Mouse (Mus musculus): ENCODE measurements at regions not wholly inside any gene's neighbourhood (a gene's known extent, or its start where the extent isn't known, plus 50 kb on each side); places are given as distances from the start of the nearest gene placed in this dataset.

DNA sequence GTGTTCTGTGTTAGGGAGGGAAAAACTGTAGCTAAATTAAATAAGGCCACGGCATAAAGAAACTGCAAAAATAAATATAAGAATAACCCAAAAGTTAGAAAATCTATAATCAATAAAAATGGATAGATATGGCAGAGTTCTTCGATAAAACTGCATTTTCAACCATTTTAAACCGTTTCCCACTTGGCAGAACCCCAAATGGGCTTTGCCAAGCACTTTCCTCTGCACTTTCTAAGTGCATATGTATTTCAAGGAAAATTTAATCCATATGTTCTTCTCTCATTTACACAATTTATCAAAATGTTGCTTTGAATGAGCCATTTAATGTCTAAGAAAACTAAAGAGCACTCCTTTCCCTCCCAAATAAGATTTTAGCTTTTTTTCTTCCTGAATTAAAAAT, 165.7 kb upstream of the Satb2 start:
- CTCF ChIA-PET = no interaction called here
- POLR2A ChIA-PET = no interaction called here

DNA sequence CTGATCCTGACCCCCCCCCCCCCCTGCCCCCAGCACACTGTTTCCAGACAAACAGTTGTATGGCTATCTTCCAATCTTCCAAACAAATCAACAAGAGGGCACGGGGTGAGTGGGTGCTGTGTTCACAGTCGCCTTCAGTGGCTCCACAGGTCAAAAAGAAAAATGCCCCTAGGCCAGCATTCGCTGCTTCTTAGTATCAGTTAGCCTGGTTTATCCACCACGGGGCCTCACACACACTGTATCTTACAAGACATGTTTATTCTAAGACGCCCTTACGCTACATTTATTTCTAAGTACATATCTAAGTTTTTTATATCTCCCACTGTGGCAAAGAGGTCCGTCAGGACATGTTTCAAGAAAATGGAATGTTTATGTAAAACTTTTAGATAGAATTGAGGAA, 177.4 kb upstream of the Satb2 start:
- POLR2A ChIA-PET = no interaction called here
- CTCF ChIA-PET = no interaction called here

DNA sequence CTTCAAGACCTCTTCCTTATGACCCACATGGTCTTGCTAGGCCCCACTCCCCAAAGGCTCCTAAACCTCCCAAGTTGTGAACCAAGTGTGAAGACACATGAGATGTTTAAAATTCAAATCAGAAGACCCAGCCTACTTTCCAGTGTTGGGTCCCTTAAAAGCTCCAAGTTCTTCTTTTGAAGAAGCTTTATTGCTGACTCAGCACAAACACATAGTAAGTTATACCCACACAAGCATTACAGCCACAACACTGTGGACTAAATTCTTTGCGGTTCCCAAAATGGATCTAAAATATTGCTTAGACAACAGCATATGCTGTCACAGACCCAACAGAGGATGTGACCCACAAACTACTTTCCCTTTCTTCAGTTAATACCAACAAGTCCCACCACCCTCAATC, 186.0 kb upstream of the Satb2 start:
- ChIA-PET CTCF (no interaction called here), POLR2A (no interaction called here)

DNA sequence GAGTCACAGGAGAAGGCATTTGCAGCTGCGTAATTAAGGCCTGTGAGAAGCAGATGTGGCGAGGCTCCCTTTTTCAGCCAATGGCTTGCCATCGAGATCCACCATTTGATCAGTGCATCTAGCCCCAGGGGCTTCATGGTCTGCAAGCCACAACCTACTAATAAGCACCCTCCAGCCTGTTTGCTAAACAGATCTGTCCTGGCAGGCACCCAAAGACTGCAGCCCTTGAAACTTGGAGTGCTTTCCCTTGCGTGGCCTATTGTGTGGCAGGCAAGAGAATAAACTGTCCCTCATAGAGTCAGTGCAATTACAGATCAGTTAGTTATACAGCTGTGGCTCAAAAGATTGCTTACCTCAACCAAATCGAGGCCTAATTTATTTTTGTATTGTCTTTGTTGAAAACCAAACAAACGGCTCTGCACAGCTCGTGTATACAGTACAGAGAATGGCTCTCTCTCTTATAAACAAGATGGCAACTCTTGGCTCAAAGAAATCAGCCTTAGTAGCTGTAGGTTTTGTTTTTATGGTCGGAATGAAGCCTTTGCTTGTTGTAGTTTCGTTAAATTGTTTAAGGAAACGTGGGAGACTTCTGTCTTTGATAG, 195.9 kb upstream of the Satb2 start:
- ChIA-PET POLR2A (no interaction called here), CTCF (no interaction called here)

DNA sequence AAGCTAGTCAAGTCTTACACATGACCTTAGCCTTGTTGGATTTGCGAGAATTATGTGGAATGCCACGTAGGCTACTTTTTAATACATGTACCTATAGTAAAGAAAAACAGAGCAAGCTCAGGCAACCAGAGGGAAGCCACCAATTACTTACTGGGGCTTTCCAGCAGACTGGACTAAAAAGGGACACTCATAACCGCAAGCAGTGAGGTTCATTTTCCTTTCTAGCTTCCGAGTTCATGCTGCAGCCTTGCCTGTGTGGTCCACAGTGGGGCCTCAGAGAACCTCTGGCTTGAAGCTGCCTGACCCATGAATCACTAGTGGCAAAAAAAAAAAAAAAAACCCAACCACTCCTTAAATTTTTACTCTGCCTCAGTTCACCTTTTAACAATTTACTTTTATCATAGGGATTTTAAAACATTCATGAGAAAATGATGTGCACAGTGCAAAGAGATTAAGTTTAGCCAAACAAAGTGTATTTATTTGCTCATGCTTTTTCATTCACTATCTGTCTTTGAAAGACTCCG, 188.6 kb upstream of the 1700066M21Rik start:
- ChIA-PET POLR2A (interaction anchor here in 1 of 4 experiments (0.9 kb wide), 1 partner anchor 36 kb away, joined by 4 read pairs; no protein-coding TSS in a partner anchor), CTCF (no interaction called here)

DNA sequence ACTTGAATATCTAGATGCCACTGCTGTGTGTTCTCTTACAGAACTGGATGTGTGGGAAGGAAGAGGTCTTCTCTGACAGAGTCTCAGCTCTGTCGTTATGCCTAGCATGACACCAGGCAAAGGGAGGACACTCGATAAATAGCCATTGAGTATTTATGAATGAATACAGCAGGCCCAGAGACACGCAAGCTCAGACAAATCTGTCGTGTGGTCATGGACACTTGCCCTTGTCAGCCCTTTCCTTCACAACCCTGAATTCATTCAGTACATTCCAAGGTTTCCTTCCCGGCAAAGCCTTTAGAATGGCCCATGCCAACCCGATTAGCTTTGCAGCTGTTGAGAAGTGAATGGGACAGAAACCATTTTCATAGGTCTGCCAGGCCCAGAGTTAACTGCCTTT, 176.1 kb upstream of the 1700066M21Rik start:
- ChIA-PET CTCF (no interaction called here), POLR2A (interaction anchor here in 1 of 4 experiments (1.3 kb wide), 1 partner anchor 42 kb away, joined by 3 read pairs; no protein-coding TSS in a partner anchor)

DNA sequence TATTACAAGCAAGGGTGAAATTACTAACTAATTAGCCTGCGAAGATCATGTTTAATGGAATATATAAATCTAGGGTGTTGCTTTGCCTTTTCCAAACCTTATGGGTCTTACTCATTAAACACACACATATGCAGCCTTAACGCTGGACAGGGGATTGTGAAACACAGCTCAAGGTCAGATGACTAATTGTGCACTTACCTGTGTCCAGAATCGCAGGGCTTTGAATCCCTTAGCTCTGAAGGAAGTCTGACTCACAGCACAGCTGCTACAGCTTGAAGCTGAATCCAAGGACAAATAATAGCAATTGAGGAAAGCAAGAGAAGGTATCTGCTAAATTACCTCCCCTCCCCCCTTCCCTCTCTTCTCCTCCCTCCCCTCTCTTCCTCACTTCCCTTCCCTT, 173.1 kb upstream of the 1700066M21Rik start:
- CTCF ChIA-PET = interaction anchor here in 1 of 4 experiments (0.6 kb wide), 1 partner anchor 17 kb away, joined by 3 read pairs; no protein-coding TSS in a partner anchor
- POLR2A ChIA-PET = no interaction called here

DNA sequence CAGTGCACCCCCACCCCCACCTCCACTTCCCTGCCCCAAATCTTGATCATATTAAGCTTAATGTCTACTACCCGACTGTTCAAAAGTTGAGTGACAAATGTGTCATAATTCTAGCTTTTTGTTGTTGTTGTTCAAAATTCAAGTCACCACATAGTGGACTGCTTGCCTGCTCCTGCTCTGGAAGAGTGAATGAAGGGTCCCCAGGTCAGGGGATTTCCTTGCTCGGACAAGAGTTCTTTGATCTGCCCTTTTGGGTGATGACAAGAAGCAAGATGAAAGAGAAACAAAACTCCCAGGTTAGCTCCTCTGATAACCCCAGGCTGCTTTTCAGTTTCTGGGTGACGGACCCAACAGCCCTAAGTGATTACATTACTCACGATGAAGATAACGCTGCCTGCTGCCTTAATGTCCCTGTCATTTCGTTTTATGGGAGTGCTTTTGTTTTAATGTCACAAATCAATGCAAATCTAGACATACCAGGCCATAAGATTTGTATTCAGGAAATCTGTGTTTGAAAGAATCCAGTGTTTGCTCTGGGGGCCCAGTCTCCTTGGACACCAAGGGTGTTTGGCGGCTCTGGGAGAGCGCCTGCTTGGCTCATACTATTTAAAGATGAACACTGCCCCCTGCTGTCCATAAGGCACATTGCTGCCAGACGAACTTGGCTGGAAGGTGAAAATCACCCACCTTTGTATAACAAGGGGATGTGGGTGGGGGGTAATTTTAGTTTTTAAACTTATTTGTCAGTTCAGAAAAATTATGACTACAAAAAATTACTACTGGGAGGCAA, 172.0 kb upstream of the 1700066M21Rik start:
- ChIA-PET CTCF (interaction anchor here in 2 of 4 experiments (0.6 kb wide), 2 partner anchors 16 to 918 kb away, joined by 3 read pairs; no protein-coding TSS in a partner anchor), POLR2A (interaction anchor here in 1 of 4 experiments (0.5 kb wide), 2 partner anchors 189 to 214 kb away, joined by 3 to 4 read pairs; no protein-coding TSS in a partner anchor)

DNA sequence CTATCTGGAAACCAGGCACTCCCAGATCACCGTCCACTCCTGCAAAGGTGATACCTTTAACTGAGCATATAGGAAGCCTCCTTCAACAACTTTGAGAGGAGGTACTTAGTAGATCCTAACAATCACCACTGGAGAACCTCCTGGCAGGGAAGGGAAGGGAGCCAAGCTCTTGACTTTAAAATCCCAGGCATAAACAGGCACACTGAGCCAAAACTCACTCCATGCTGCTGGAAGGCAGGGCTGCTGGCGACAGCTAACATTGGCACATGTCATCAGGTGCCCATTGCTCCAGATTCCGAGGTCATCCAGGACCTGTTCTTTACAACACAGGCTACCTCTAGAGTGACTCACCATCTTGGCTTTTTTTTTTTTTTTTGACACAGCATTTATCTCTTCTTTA, 170.9 kb upstream of the 1700066M21Rik start:
- CTCF ChIA-PET = interaction anchor here in 1 of 4 experiments (0.6 kb wide), 1 partner anchor 919 kb away, joined by 3 read pairs; no protein-coding TSS in a partner anchor
- POLR2A ChIA-PET = interaction anchor here in 1 of 4 experiments (0.7 to 1.0 kb wide), 2 partner anchors 13 to 118 kb away, joined by 3 to 5 read pairs; no protein-coding TSS in a partner anchor

DNA sequence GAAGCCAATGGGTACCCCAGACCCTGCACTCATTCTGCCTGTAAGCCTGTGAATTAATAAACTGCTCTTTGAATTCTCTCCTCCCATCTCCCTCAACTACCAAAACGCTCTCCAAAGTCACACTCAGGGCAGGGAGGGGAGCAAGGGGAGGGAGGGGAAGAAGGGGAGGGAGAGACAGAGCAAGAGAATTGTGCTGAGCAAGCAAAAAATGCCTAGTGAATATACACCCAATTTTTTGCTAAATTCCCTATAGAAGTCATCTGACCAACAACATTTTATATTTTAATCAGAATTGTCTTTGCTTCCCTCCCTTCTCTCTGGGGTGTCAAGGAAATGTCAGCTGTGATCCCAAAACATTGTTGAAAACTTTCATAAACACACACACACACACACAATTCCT, 170.5 kb upstream of the 1700066M21Rik start:
- ChIA-PET POLR2A (interaction anchor here in 1 of 4 experiments (0.7 to 1.0 kb wide), 2 partner anchors 13 to 117 kb away, joined by 3 to 5 read pairs; no protein-coding TSS in a partner anchor), CTCF (interaction anchor here in 1 of 4 experiments (0.7 kb wide), 1 partner anchor 677 kb away, joined by 3 read pairs; no protein-coding TSS in a partner anchor)

DNA sequence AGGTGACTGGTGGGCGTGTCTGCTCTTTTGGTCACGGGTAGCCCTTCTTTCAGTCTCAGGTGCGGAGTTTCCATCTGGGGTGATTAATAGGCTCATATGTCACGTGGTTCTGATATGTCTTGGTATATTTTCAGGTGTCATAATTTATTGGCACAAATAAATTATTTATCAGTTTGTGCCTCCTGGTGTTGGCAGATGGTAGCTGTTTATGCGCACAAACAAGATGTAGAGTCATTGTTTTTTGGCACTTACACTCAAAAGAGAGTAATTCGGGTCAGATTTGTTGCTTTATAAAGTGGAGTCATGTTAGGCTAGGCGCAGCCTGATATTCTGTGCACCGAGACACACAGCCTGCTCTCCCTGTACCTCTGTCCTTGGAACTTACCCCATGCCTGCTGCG, 169.0 kb upstream of the 1700066M21Rik start:
- CTCF ChIA-PET = interaction anchor here in 1 of 4 experiments (0.6 kb wide), 1 partner anchor 107 kb away, joined by 4 read pairs; no protein-coding TSS in a partner anchor
- POLR2A ChIA-PET = no interaction called here

DNA sequence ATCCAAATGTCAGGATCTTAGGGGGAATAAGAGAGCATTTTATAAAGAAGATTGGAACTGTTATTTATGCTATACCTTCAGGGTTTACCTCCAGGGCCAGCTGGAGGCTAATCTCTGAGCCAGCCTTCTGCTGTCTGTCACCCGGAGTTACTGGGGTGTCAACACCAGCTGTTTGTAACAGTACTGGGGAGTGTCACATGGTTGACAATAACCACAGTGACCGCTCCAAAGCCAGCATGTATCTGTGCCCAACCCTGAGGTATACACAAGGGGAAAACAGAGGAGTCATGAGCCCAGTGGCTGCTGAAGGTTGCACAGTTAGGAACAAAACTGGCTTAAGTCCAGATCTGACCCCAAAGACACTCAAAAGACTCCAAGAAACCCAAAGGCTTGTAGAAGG, 168.1 kb upstream of the 1700066M21Rik start:
- CTCF ChIA-PET = no interaction called here
- POLR2A ChIA-PET = no interaction called here

DNA sequence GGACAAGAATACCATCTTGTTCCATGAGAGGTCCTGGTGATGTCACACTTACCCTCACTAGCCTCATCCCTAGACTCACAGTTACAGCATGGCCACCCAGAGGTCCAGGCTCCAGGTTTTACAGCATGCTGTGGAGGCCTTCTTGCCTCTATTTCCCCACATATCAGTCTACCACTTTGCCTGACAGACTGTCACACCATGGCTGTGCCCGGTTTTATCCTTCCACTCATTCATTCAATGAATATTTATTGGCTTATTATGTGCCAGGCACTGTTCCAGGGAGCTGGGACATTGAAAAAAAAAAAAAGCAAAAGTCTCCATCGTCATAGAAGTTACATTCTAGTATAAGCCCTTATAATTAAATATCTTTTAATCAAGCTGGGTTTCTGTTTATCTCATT, 166.4 kb upstream of the 1700066M21Rik start:
- CTCF ChIA-PET = no interaction called here

DNA sequence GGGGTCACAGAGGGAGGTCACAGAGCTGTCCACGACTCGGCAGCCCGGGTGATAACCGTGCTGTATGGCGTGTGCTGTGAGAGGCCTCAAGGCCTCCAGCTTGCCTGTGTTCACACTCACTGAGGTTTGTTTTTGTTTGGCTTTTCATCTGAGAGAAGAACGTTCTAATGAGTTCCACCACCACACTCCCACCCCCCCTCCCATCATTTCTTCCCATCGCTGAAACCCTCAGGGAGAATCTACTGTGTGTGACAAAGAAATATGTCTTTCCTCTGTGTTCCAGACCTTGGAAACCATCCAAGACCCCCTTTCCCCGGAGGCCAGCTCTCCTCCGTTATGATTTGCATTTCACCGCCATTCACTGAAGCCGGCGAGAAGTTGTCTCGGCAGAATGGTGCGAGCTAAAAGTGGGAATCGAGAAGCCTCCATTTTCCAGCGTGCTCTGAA, 164.0 kb upstream of the 1700066M21Rik start:
- CTCF ChIA-PET = no interaction called here
- POLR2A ChIA-PET = interaction anchor here in 1 of 4 experiments (1.4 kb wide), 1 partner anchor 10 kb away, joined by 3 read pairs; no protein-coding TSS in a partner anchor

More for the DNA sequence above, 166.4 kb upstream of the 1700066M21Rik start:
- POLR2A ChIA-PET = interaction anchor here in 1 of 4 experiments (0.7 kb wide), 1 partner anchor 17 kb away, joined by 3 read pairs; no protein-coding TSS in a partner anchor

DNA sequence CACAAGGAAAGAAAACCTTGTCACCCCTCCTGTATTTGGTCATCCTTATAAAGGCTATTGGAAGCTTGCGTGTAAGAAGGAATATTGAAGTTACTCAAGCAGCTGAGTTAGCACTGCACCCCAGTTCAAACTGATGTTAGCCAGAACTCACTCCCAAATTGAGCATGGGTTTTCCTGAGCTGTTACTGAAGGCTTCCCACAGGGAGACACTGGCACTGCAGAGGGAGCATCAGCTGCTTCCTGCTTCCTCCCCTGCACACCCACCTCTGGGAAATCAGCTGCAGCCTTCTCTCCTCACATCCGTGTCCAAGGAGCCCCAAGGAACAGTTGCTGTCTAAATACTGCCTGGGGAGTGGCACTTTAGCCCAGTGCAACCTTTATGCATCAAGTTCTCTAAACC, 163.2 kb upstream of the 1700066M21Rik start:
- ChIA-PET CTCF (no interaction called here), POLR2A (no interaction called here)

DNA sequence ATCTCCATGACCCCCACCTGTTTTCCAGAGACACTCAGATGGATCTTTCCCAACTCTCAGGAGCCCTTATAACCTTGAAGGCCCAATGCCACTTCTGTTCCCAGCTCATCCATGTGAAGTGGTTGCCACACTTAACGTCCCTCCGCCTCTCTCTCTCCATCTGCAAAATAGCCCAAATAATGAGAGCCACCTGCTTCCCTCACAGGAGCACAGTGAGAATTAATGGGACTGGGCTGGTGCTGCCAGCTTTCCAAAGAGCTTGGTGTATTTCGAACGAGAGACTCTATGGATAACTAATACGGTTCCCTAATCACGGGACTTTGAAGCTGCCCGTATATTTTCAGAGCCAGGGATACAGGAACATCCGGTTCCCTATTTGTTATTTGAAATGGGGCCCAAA, 159.8 kb upstream of the 1700066M21Rik start:
- CTCF ChIA-PET = interaction anchor here in 1 of 4 experiments (0.6 kb wide), 1 partner anchor 134 kb away, joined by 5 read pairs; no protein-coding TSS in a partner anchor
- POLR2A ChIA-PET = no interaction called here

DNA sequence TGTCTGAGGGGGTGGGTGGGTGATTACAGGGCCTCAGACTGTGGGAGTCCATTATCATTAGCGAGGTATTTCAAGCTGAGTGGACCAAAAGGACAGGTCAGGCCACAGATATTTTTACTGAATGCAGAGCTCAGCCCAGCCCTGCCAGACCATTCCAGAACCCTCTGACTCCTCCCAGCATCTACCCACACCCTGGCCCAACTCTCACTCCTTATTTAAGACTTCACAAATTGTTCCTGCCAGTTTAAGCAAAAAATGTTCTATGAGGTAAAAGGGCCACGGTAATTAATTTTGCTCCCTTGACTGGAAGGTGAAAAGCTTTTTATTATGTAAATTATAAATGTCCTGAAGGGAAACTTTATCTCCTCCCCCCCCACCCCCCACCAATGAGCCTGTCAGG, 159.3 kb upstream of the 1700066M21Rik start:
- ChIA-PET POLR2A (no interaction called here), CTCF (interaction anchor here in 1 of 4 experiments (0.6 kb wide), 1 partner anchor 134 kb away, joined by 5 read pairs; no protein-coding TSS in a partner anchor)

DNA sequence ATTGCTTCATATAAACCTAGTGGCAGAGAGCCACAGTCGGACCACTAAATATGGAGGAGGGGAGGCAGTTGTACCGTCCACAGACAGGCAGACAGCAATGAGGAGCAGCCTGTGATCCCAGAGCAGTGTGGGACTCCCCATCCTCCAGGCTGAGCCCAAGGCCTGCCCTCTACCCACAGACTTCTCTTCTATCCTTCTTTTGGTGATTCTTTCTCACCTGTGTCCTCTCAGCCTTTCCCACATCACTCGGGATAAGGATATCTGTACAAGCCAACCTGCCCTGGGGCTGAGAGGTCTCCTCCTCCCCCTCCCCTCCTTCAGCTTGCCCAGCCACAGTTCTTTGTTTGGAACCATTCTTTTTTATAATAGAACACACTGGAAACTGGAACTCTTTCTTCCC, 158.8 kb upstream of the 1700066M21Rik start:
- POLR2A ChIA-PET = no interaction called here
- CTCF ChIA-PET = no interaction called here

DNA sequence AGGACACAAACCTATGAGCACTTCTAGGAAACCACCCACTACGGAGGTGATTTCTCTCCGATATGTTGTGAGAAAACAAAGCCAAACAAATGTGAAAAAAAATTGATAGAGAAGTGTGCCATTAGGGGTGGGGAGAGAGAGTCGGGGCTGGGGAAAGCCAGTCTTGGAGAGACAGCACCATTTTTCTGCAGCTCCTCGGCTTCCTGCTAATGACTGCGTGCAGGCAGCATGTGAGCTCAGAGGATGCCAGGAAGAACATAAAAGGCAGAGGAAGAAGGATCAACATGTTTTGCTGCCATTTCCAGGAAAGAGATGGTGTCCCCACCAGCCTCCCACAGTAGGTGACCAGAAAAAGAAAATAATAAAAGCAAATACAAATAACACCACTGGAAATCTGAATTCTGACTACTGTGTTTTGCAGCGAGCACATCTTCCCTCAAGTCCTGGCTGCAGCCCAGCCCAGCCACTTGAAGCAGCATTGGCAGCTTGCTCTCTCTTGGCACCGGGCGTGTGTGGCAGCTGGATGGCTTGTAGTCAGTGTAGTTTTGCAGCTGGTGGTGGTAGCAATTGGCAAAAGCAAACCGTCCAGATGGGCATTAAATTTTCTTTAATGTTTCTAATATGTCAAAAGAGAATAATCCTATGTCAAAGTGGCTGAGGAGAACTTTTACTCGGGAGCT, 152.9 kb upstream of the 1700066M21Rik start:
- CTCF ChIA-PET = interaction anchor here in 1 of 4 experiments (0.7 kb wide), 1 partner anchor 1421 kb away, joined by 3 read pairs; no protein-coding TSS in a partner anchor
- POLR2A ChIA-PET = interaction anchor here in 1 of 4 experiments (0.8 kb wide), 1 partner anchor 43 kb away, joined by 3 read pairs; no protein-coding TSS in a partner anchor
